Mouse (Mus musculus) MEL (cell line): ENCODE measurements around the gene D5Ertd579e. TPM values are rescaled to one million over a fixed set of nuclear protein-coding genes. Genes with fewer than 3 reads are reported as not detected.

Experiments used
- DNase-seq: peaks from one replicate; pipeline ENCODE4 v3.0.0; 2011; ENCODE audit warnings: low read depth, low spot score
- H3K27ac ChIP-seq: 2 replicates; pipeline ENCODE4 v1.5.1; 2012; ENCODE audit warnings: low read depth, mild to moderate bottlenecking, control low read depth, low read length, moderate library complexity; ENCODE audit not compliant: control insufficient read depth
- H3K27me3 ChIP-seq, 2 experiments: fragments of 150-350 bp in 1 of 2; sonication (generic) in 1 of 2; 2 replicates each; pipeline ENCODE4 v1.6.1; 2012; ENCODE audit warnings: low read length in 2 of 2, mild to moderate bottlenecking in 2 of 2, improper control_type of control experiment in 1 of 2, moderate library complexity in 1 of 2; ENCODE audit not compliant: insufficient read depth in 2 of 2, control insufficient read depth in 1 of 2
- H3K36me3 ChIP-seq, 2 experiments: 2 replicates each; pipeline ENCODE4 v1.6.1; 2012 to 2014; ENCODE audit warnings: low read length in 2 of 2, improper control_type of control experiment in 1 of 2, inconsistent platforms in 1 of 2, mild to moderate bottlenecking in 1 of 2; ENCODE audit not compliant: insufficient read depth in 2 of 2, control insufficient read depth in 1 of 2
- H3K4me1 ChIP-seq, 2 experiments: fragments of 150-350 bp in 1 of 2; sonication (generic) in 1 of 2; 2 replicates each; pipeline ENCODE4 v1.6.1; 2012; ENCODE audit warnings: low read length in 2 of 2, improper control_type of control experiment in 1 of 2, mild to moderate bottlenecking in 1 of 2; ENCODE audit not compliant: insufficient read depth in 2 of 2, control insufficient read depth in 1 of 2
- H3K4me3 ChIP-seq, 2 experiments: fragments of 150-350 bp in 1 of 2; sonication (generic) in 1 of 2; 2 replicates each; pipeline ENCODE4 v1.5.1; 2012; ENCODE audit warnings: low read depth in 2 of 2, low read length in 2 of 2, mild to moderate bottlenecking in 2 of 2, moderate library complexity in 2 of 2, control low read depth in 1 of 2, improper control_type of control experiment in 1 of 2; ENCODE audit not compliant: control insufficient read depth in 1 of 2, insufficient read depth in 1 of 2
- H3K79me2 ChIP-seq: 2 replicates; pipeline ENCODE4 v1.6.1; 2012; ENCODE audit warnings: mild to moderate bottlenecking, low read length, moderate library complexity; ENCODE audit not compliant: control insufficient read depth, poor library complexity, insufficient read depth
- H3K9ac ChIP-seq: 2 replicates; pipeline ENCODE4 v1.6.1; 2012; ENCODE audit warnings: low read depth, mild to moderate bottlenecking, control low read depth, low read length, moderate library complexity; ENCODE audit not compliant: control insufficient read depth, poor library complexity, severe bottlenecking
- H3K9me3 ChIP-seq: fragments of 150-350 bp; sonication (generic); replicated peaks from 2 replicates; pipeline ENCODE4 v1.6.1; 2012; ENCODE audit warnings: mild to moderate bottlenecking, low read length, improper control_type of control experiment, moderate library complexity; ENCODE audit not compliant: insufficient read depth
- CHD2 ChIP-seq: IDR thresholded peaks from 2 replicates; pipeline ENCODE4 v1.6.1; 2011; ENCODE audit warnings: low read length, improper control_type of control experiment
- ELF1 ChIP-seq: IDR thresholded peaks from 2 replicates; pipeline ENCODE4 v1.6.1; 2014; ENCODE audit warnings: low read depth, mild to moderate bottlenecking, inconsistent platforms, low read length, improper control_type of control experiment, moderate library complexity
- EP300 ChIP-seq, 2 experiments: IDR thresholded peaks; 2 replicates each; pipeline ENCODE4 v1.6.1; 2011; ENCODE audit warnings: improper control_type of control experiment in 2 of 2, low read length in 2 of 2, low read depth in 1 of 2, mild to moderate bottlenecking in 1 of 2
- GABPA ChIP-seq: IDR thresholded peaks from 2 replicates; pipeline ENCODE4 v1.6.1; 2012; ENCODE audit warnings: low read depth, mild to moderate bottlenecking, inconsistent platforms, low read length, improper control_type of control experiment, moderate library complexity
- GATA1 ChIP-seq: IDR thresholded peaks from 2 replicates; pipeline ENCODE4 v1.6.1; 2011; ENCODE audit warnings: low read depth, low read length, improper control_type of control experiment
- JUND ChIP-seq: IDR thresholded peaks from 2 replicates; pipeline ENCODE4 v1.6.1; 2011; ENCODE audit warnings: low read depth, mild to moderate bottlenecking, improper control_type of control experiment, low read length
- MAX ChIP-seq: IDR thresholded peaks from 2 replicates; pipeline ENCODE4 v1.6.1; 2011; ENCODE audit warnings: low read length, improper control_type of control experiment
- MEF2A ChIP-seq: IDR thresholded peaks from 2 replicates; pipeline ENCODE4 v1.6.1; 2014; ENCODE audit warnings: low read depth, mild to moderate bottlenecking, inconsistent platforms, low read length, improper control_type of control experiment; ENCODE audit not compliant: poor library complexity, insufficient replicate concordance, severe bottlenecking; ENCODE audit errors: extremely low read depth
- POLR2AphosphoS5 ChIP-seq: IDR thresholded peaks from 2 replicates; pipeline ENCODE4 v1.6.1; 2012; ENCODE audit warnings: low read depth, borderline replicate concordance, mild to moderate bottlenecking, inconsistent platforms, low read length, moderate library complexity, mixed read lengths
- RAD21 ChIP-seq: IDR thresholded peaks from 2 replicates; pipeline ENCODE4 v1.6.1; 2011; ENCODE audit warnings: mild to moderate bottlenecking, low read depth, low read length, improper control_type of control experiment
- RCOR1 ChIP-seq: IDR thresholded peaks from 2 replicates; pipeline ENCODE4 v1.6.1; 2012; ENCODE audit warnings: low read depth, mild to moderate bottlenecking, inconsistent platforms, low read length, improper control_type of control experiment
- SIN3A ChIP-seq: IDR thresholded peaks from 2 replicates; pipeline ENCODE4 v1.6.1; 2012; ENCODE audit warnings: low read length, improper control_type of control experiment, inconsistent platforms
- SMC3 ChIP-seq: IDR thresholded peaks from 2 replicates; pipeline ENCODE4 v1.6.1; 2011; ENCODE audit warnings: low read depth, low read length, improper control_type of control experiment
- TAL1 ChIP-seq: IDR thresholded peaks from 2 replicates; pipeline ENCODE4 v1.6.1; 2012; ENCODE audit warnings: mild to moderate bottlenecking, inconsistent platforms, low read length, moderate library complexity, mixed read lengths
- TBP ChIP-seq: IDR thresholded peaks from 2 replicates; pipeline ENCODE4 v1.8.0; 2011; ENCODE audit warnings: low read depth, low read length, improper control_type of control experiment
- ZNF384 ChIP-seq: IDR thresholded peaks from 2 replicates; pipeline ENCODE4 v1.6.1; 2012; ENCODE audit warnings: low read depth, mild to moderate bottlenecking, inconsistent platforms, low read length, improper control_type of control experiment
- polyA plus RNA-seq, 2 experiments: library from polyadenylated mRNA; stranded (reverse) in 1 of 2; unstranded in 1 of 2; fragments of >175 nt in 1 of 2; fragments of >200 nt in 1 of 2; gene quantifications; 2 replicates each; pipeline versions ENCODE4 v1.2.1 to v1.2.4; 2012; ENCODE audit warnings: low replicate concordance in 2 of 2, low read depth in 1 of 2; ENCODE audit not compliant: insufficient read length in 2 of 2, insufficient read depth in 1 of 2, missing spikeins in 1 of 2
- total RNA-seq: library from RNA; depleted of rRNA; stranded (reverse); fragments of 300-350 nt; gene quantifications from 2 replicates; pipeline ENCODE4 v1.2.3, GENCODE M21; 2012

D5Ertd579e gene
- total and polyA plus RNA-seq, 3 experiments = 15.9 to 31.1 TPM; not detected in 1

DNA sequence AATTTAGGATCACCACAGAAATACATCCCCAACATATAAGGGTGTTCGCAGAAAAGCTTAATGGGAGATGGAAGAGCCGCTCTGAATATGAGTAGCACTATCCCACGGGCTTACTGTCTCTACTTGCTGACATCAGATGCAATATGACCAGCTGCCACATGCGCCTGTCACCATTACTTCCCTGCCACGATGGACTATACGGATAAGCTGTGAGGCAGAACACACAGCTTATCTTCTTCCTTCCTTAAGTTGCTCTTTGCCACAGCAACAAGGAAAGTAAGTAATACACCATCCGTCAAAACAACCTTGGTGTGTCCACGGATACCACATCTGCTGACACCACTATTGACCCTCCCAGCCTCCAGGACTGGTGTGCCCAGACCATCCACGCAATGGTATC, 131.3 kb downstream of the D5Ertd579e start:
- peak; percentile 46 for DNase-seq
- H3K79me2 ChIP-seq = no peaks in the 10 kb centered on the region
- TF ChIP-seq GATA1 = 0 out of 2 replicates have a peak, but pooled peaks have one; percentile 34
- peak; percentile 30; the same call in 1 of the 2 replicates for TF ChIP-seq TAL1
- no peak for TF ChIP-seq SIN3A
- no peak for TF ChIP-seq ZNF384
- TF ChIP-seq TBP = no peak
- no peak for TF ChIP-seq MEF2A
- no peak for TF ChIP-seq RAD21
- no peak for TF ChIP-seq ELF1
- no peak for TF ChIP-seq RCOR1
- TF ChIP-seq SMC3 = no peak
- TF ChIP-seq JUND = no peak
- no peak for TF ChIP-seq MAX
- 0 out of 4 replicates have a peak, but pooled peaks of 1 of the 2 experiments have one; percentile 14 for TF ChIP-seq EP300 (IDR thresholded peaks at IDR 0.05; ENCODE audit: low read depth in 1 of 2, low read length in 2 of 2)
- TF ChIP-seq GABPA = no peak
- TF ChIP-seq CHD2 = no peak
- no peaks in the 10 kb centered on the region for H3K9me3 ChIP-seq
- peaks cover 0 to 11% of the 10 kb centered on the region in 2 experiments; a peak in 2 of 4 replicates for H3K36me3 ChIP-seq
- H3K27ac ChIP-seq = no peak overlapping the region
- H3K27me3 ChIP-seq = no peaks in the 10 kb centered on the region
- H3K4me3 ChIP-seq = no peak overlapping the region
- H3K9ac ChIP-seq = no peak overlapping the region
- peaks cover 0 to 13% of the 10 kb centered on the region in 2 experiments; a peak in 3 of 4 replicates for H3K4me1 ChIP-seq

- Histone ChIP-seq H3K9me3 (no peaks in the 10 kb centered on the region), H3K27me3 (no peaks in the 10 kb centered on the region), H3K36me3 (peaks cover 0 to 11% of the 10 kb centered on the region in 2 experiments; a peak in 2 of 4 replicates), H3K79me2 (no peaks in the 10 kb centered on the region), H3K4me3 (no peak overlapping the region), H3K9ac (no peak overlapping the region), H3K27ac (no peak overlapping the region), H3K4me1 (peaks cover 0 to 13% of the 10 kb centered on the region in 2 experiments; a peak in 3 of 4 replicates)
- no peak for TF ChIP-seq POLR2AphosphoS5
- no peak for DNase-seq
Observed at GRCm38 (mm10) chr5:36563741-36564140, 132.1 kb downstream of the D5Ertd579e start.
